Mouse (Mus musculus): Measurements from ENCODE around the gene H2-Ke6.
"Not testable (repeated sequence)": the region's sequence is repeated elsewhere in the genome, so short reads cannot be mapped to it uniquely, and the experiment has no call there.

Gene H2-Ke6

DNA sequence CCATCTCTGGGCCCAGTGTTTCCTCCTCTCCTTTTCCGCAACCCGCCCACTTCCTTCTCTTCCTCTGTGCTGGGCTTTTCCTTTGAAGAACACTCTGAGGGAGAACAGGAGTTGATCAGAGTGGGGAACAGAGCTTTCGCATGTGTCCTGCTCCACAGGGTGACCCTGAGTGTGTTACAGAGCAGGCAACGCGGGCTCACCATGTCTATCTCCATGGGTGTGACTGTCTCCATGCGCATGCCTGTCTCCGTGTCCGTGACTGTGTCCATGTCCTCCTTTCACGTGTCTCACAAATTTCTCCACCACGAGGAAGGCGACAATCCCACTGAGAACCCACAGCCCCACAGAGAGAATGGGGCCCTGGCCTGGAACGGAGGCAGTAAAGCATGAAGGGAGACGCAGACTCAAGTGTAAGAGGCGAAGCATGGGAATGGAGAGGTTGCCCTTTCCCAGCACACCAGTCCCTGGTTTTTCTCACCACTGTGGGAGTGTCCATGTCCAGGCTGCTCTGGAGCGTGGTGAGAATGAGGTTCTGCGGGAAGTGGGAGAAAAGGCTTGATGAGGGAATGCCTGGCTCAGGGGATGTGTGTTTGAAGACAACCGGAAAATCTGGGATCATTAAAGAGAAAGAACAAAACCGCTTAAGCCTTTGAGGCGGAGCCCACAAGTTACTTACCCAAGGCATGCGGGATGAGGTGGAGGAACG is 2.2 kb upstream of the H2-Ke6 start:
- DNase-seq (ENCODE audit: low read depth, low spot score) = no peak

DNA sequence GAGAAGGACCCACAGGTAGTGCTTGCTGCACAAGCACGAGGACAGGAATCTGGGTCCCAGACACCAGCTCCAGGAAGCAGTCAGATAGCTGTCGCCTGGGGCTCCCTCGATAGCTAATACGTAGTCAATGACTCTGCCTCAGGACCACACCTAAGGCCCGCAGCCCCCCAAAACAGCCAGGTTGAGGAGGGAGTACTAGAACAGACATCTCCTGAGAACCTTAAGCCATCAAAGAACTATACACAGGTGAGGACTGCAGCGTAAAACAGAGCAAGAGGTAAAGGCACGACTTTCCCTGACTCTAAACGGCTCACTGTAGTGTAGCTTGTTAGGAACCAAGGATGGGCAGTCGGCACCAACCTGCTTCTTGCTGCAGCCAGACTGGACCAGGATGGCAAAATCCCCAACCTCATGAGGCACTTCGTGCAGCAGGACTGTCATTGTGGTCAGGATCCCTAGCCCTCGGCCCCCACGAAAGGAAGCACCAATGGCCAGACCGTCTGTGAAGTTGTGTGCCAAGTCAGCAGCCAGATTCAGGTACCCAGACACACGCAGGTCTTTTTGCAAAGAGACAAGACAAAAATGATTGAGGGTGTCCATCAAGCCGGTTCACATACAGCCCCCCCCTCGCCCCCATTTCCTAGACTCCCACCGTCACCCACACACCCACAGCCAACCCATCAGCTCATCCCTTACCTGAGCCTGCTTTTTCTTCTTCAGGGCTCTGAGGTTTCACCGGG is 1.5 kb upstream of the H2-Ke6 start:
- DNase-seq (ENCODE audit: low read depth, low spot score) = no peak

DNA sequence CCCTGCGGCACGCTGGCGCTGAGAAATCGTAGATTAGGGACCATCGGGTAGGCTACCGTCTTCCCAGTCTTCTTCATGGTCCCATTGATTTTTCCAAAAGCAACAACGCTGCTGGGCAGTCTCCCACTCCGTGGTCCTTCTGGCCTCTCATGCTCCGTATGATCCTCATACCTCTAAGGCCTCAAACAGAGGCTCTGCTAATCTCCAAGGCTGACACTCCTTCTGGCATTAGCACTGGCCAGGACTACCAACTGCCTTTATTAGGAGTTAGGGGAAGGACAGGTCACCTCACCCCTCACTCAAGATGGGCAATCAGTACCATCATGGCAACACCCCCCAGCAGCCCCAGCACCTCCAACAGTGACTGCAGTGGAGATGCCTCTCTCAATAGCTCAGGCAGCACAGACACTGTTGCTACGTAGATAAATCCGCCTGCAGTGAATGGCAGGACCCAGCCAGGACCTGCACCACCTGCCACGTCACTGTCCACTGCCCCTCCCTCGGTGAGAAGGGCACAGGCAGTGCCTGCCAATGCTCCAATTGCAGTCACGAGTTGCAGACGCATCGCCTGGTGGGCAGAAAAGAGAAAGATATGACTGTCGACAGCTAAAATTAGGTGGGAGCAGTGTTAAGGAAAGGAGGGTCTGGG is 765 bp upstream of the H2-Ke6 start:
- no peak for DNase-seq (ENCODE audit: low read depth, low spot score)

DNA sequence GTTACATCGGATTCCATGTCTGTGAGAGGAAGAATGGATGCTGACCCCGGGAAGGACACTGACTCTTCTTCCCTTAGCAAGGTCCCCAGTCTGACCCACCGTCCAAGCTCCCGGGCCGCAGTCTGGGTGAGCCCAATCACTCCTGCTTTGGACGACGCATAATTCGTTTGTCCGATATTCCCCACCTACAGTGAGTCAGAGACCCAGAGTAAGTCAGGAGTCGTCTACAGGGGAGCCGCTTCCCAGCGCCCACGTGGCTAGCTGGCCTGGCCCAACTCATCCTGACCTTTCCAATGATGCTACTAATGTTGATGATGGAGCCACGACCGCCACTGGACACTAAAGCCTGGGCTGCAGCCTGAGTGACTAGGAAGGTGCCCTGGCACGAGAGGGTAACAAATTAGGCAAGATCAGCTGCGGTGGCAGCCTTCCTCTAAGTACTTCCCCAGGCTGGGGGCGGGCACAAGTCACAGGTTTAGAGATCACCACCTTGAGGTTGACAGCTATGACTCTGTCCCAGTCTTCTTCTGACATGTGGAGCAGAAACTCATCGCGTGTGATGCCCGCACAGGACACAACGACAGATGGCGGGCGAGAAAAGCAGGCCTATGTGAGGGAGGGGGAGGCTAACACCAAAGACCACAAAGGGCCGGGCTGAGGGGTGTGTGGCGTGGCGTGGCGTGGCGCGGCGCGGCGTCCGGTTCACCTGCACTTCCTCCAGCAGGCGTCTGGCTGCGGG is 774 bp downstream of the H2-Ke6 start:
- peak; percentile 89 for DNase-seq (ENCODE audit: low read depth, low spot score)

DNA sequence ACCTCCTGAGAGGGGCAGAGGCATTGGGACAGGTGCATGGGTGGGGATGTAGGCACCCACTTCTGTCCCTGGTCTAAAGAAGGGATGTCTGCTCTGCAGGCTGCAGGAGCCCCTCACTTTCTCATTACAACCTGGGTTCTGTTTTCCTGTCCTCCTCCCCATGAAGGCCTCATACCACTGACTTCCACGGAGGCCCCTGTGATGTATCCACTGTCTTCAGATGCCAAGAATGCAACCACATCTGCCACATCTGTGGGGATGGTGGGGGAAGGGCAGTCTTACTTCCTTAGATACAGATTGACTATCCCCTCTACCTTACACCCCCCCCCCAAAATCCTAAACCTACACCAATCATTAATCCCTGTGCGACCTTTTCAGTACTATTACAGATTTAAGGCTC is 1.6 kb downstream of the H2-Ke6 start:
- peak; percentile 66 for DNase-seq (ENCODE audit: low read depth, low spot score)

- DNase-seq (ENCODE audit: low read depth, low spot score) = no peak
These were observed 2.1 kb downstream of the H2-Ke6 start for GRCm38 (mm10) chr17:34025756-34026151.

DNA sequence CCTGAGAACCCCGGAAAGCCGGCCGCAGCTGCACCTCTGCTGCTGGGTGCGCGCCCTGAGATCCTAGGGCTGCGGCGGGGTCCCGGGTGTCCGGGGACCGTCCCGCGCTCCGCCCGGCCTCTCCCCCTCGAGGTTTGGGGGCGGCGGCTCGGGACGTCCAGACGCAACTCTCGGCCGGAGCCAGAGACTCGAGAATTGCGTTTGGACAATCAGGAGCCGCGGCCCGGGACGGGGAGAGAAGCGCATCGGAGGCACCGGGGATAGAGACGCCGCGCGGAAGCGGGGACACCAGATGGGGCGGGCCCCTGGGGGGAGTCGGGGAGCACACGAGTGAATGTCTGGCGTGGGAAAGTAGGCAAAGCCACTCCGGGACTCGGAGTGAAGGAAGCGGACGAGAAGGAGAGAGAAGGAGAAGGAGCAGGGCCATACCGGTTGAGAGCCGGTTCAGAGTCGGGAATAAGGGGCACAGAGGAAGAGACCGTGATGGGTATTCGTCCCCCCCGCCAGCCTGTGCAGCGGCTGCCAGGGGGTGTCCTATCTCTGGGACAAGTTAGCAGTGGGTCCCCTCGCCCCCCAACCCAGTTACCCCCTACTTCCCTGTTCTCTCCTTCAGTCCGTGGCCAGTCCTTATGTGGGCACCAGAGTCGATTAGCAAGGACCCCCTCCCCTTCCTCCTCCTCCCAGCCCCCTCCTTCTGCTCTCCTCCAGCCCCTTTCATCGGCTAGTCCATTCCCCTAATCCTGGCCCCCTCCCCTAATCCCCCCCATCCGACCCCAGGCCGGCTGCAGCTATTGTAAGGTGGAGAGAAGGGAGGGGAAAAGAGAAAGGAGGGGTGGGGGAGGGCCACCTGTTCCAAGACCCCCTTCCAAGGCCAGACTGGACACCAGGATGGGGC is 2.8 kb downstream of the H2-Ke6 start:
- DNase-seq (ENCODE audit: low read depth, low spot score) = no peak

DNA sequence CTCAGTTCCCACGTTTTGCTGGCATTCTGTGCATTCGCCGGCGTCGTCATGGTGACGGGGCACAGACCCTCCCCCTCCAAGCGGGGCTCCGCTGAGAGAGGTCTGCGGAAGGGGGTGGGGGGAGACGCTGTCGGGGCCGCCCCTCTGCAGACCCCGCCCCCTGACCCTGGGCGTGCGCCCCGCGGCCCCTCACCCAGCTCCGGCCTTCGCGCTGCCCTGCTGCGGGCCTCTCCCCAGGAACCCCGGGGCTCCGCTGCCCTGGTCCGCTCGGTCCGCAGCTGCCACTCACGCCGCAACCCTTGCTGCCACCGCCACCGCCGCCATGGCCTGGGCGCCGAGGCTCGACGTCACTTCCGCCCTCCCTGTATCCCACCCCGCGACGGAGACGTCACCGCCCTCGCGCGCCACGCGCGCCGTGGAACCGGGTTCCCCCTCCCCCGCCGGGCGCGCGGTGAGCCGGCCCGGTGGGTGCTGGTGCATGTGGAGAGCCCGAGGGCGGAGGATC is 3.5 kb downstream of the H2-Ke6 start, which contains the start of gene Ring1:
Ring1 (minus strand) TSS at position 364 of the 505 bp plus-strand sequence.
- peak; percentile 91 for DNase-seq (ENCODE audit: low read depth, low spot score)

DNA sequence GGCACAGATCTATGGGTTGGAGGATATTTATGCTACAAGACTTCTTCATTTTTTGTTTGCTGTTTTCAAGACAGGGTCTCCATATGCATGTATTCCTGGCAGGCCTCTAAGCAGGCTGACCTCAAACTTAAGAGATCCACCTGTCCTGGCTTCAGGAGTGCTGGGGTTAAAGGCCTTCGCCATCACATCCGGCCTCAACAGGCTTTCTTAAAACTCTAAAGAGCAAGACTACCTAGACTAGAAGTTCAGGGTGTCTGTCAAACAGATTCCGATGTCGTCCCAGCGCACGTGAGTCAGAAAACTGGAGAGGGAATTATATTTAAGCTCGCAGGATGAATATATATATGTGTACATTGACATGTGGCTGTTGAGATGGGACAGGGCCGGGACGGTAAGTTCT is 4.2 kb downstream of the H2-Ke6 start:
- no peak for DNase-seq (ENCODE audit: low read depth, low spot score)

DNA sequence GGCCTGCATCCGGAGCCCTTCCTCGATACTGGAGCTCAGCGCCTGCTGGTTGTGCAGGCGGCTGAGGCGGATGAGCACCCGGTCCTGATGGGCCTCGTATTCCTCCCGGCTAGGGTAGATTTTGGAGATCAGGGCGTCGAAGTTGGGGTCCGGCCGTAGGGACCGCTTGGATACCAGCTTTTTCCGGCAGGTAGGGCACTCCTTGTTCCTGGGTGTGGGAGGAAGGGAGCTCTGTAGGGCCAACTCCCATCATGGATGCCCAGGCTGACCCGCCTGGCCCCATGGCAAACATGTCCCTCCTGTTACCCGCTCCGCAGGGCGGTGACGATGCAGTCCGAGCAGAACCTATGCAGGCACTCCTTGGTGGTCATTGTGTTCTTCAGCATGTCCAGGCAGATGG is 4.9 kb downstream of the H2-Ke6 start:
- DNase-seq (ENCODE audit: low read depth, low spot score) = no peak

GRCm38 (mm10) chr17:34022414-34022783 is 5.5 kb downstream of the H2-Ke6 start:
- no peak for DNase-seq (ENCODE audit: low read depth, low spot score)

DNA sequence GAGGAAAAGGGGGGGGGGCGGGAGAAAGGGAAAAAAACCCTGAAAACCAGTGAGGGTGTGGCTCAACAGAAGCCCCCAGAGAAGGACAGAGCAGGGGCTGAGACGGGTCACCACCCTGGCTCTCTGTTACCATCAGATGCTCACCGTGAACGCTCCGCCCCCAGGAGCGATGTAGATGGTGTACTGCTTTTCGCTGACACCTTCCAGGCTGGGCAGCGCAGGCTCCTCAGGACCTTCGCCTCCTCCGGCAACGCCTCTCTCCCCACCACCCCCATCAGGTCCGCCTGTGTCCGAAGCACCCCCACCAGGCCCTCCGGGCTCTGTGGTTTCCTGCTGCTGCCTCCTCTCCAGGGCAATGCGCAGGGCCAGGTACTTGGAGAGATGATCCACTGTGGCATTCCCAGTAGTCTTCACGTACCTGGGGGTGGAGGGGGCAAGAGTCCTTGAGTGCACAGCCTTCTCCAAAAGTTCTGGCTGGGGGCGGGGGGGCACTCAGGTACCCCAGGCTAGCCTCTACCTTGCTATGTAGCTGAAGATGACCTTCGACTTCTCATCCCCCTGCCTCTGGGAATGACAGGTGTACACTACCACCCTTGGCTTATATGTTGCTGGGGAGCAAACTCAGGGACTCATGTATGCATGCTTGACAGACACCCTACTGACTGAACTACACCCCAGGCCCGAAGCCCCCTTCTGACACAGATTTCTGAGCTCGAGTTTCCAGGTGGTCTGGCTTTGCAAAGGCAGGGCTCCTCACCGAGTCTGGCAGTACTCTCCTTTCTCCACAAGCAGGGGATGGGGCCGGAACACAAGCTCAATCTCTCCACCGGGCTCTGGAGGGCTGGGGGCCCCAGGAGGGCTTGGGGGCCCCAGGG is 6.1 kb downstream of the H2-Ke6 start:
- no peak for DNase-seq (ENCODE audit: low read depth, low spot score)

- DNase-seq (ENCODE audit: low read depth, low spot score) = no peak
These were observed 14.4 kb downstream of the H2-Ke6 start for GRCm38 (mm10) chr17:34013436-34013835.

DNA sequence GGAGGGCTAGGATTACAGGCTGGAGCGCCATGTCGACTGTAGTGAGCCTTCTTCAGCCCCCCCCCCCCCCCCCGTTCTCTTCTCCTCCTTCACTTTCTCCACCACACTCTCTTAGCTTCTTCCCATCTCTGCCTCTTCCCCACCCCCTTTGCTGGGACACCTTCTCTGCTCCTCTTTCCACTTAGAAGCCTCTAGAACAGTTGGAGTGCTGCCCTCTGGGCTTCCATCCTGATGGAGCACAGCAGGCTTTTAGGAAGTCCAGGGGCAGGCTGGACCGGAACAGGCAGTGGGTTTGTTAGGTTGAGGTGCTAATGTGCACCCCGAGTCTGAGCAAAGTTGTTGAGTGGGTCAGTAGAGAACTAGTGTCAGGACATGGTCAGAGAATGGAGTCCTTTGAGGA is 17.7 kb downstream of the H2-Ke6 start:
- no peak for DNase-seq (ENCODE audit: low read depth, low spot score)

GRCm38 (mm10) chr17:34006570-34006969 is 21.3 kb downstream of the H2-Ke6 start:
- no peak for DNase-seq (ENCODE audit: low read depth, low spot score)

DNA sequence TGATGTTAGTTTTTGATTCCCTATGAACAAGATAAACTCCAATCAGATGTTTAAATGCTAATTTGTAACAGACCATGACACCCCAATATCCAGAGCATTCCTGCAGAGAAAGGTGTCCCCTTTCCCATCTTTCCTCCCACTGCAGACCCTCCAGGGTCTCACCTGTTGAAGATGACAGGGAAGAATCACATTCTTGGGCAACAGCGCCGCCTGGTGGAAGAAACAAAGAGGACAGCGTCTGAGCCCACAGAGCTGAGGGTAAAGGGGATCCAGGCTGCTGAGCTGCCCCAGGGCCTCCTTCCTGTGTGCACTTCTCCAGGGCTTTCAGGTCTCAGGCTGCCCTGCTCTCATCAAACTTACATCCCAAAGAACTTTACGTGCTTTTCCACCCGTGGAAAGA is 24.4 kb downstream of the H2-Ke6 start:
- DNase-seq (ENCODE audit: low read depth, low spot score) = peak; percentile 67

- not testable (repeated sequence) for DNase-seq (ENCODE audit: low read depth, low spot score)
These were observed 27.1 kb downstream of the H2-Ke6 start for GRCm38 (mm10) chr17:34000796-34001195.

- DNase-seq (ENCODE audit: low read depth, low spot score) = peak; percentile 99
These were observed 27.7 kb downstream of the H2-Ke6 start, which contains the start of gene H2-K1 for GRCm38 (mm10) chr17:34000150-34000537. Gene H2-K1, minus strand, starts transcription at chr17:34000347.

DNA sequence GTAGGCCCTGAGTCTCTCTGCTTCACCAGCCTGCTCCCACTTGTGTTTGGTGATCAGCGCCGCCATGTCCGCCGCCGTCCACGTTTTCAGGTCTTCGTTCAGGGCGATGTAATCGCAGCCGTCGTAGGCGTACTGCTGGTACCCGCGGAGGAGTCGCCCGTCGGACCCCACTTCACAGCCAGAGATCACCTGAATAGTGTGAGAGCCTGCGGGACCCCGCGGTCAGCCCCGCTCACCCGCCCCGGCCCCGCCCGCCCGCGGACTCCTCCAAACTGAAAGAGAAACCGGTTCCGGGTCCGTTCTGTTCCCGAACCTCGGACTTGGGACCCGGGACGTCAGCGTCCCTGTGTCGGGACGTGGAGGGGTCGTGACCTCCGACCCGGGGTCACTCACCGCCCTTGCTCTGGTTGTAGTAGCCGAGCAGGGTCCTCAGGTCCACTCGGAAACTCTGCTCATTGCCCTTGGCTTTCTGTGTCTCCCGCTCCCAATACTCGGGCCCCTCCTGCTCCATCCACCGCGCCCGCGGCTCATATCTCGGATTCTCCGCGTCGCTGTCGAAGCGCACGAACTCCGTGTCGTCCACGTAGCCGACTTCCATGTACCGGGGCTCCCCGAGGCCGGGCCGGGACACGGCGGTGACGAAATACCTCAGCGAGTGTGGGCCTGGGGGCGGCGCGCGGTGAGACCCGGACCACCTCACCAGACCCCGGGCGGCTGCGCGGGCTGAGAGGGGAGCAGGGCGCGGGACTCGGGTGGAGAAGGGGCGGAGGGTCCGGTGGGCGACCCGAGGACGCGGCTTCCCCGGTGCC is 28.3 kb downstream of the H2-Ke6 start:
- DNase-seq (ENCODE audit: low read depth, low spot score) = peak; percentile 68
